Mouse (Mus musculus) neutrophil, adult 5-6 weeks (primary cell): ENCODE measurements around the gene Map4. TPM values are rescaled to one million over a fixed set of nuclear protein-coding genes. Genes with fewer than 3 reads are reported as not detected.

ENCODE experiments used
- ATAC-seq: fragments of 151-379, 151-347 bp; 2 replicates; pipeline ENCODE4 v1.8.0; 2017; ENCODE audit warnings: mild to moderate bottlenecking, moderate TSS enrichment; ENCODE audit not compliant: insufficient number of reproducible peaks, poor library complexity, low FRiP score, severe bottlenecking; ENCODE audit errors: extremely low read depth
- total RNA-seq: library from RNA; stranded (forward); fragments of 200-1000 nt; gene quantifications from 2 replicates; pipeline ENCODE4 v1.2.3, GENCODE M21; 2017

Map4 gene
- total RNA-seq, 1 experiment from 2014 or later = 55.5 TPM

DNA sequence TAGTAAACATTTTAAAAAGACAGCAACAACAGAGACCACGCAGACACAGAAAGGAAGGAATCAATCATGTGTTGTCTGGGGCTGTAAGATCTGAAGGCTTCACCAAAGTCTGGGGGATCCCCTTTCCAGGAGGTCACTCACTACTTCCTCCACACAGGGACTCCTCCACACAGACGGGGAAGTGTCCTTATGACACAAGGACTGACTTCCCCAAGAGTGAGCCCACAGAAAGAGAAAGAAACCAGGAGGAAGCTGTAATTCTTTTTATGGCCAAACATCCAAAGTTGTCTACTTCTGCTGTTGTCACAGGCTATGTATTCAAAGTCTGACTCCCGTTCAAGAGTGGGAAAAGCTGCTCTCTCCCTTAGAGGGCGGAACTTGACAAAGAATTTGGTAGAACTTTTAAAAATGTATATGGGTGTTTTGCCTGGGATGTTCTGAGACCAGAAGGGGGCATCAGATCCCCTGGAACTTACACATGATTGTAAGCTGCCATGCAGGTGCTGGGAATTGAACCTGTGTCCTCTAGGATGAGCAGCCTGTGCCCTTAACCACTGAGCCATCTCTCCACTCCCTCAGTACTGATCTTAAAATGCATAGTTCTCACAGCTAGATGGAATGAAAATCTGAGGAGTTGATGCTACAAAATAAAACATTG lies 16.9 kb upstream of the Map4 start:
- ATAC-seq = peak; percentile 89

- no peak for ATAC-seq
Measured at GRCm38 (mm10) chr9:109917931-109918330, 13.3 kb upstream of the Map4 start.

- no peak for ATAC-seq
Measured at GRCm38 (mm10) chr9:109929131-109929530, 2.1 kb upstream of the Map4 start.

DNA sequence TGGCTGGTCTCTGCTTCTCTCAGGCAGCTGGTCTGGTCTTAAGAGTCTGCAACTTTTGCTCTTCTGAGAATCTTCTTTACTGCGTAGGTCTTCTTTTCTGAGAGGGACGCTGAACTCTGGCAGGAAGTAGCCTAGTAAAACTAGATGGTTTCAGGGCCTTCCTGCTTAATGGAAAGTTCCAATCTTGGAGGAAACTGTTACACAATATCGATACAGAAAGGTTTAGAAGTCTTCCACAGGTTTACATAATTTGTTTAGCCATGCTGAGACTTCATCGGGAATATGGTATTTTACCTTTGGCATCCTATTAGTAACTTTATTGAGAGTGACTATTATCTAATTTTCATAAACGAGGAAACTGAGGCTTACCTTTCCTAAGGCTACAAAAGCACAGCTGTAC lies 1.2 kb upstream of the Map4 start:
- ATAC-seq = no peak

DNA sequence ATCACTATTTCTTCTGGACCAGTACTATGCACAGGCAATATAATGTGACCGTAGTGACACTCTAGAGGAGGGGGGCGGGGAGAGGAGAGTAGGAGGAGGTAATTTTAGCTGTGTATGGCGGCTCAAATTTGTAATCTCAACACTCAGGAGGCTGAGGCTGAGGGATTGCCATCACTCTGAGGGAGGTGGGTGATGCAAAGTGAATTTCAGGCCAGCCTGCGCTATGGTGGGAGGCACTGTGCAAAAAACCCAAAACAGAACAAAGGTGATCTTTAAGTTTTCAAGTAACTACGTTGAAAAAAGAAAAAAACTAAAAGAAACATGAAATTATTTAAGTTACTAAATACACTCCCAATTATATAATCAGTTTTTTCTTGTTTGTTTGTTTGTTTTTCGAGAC lies 508 bp upstream of the Map4 start:
- no peak for ATAC-seq

DNA sequence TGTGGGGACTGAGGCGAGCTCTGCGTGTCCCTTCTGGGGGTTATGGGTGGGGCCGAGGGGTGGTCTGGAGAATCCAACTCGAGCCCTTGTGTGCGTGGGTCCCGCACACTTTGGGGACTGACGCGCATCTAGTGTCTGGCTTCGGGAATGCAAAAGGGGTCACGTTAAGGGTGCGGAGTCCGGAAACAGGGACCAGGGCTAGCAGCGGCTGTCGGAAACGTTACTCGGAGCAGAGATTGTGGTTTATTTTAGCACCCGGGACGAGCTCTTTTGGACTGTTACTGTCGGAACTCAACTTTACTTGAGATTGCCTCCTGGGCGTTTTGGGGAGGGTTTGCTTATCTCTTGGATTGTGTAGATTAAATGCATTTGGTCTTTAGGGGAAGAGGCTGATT lies 1.1 kb downstream of the Map4 start:
- ATAC-seq = no peak

- no peak for ATAC-seq
Measured at GRCm38 (mm10) chr9:109932756-109933375, 1.6 kb downstream of the Map4 start.

DNA sequence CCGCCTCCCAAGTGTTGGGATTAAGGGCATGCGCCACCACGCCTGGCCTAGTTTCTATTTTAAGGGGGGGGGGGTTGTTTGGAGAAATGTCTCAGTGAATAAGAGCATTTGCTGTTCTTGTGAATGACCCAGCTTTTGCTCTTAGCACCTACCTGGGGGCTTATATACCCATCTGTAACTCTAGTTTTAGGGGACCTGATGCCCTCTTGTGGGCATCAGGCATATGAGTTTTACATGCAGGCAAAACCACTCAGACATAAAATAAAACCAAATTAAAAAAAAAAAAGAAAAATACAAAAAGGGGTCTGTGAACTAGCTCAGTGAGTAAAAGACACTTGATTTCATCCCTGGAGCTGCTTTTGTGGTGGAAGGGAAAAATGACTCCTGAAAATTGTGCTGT lies 8.1 kb downstream of the Map4 start:
- ATAC-seq = no peak

- no peak for ATAC-seq
Measured at GRCm38 (mm10) chr9:109942796-109943195, 11.5 kb downstream of the Map4 start.

DNA sequence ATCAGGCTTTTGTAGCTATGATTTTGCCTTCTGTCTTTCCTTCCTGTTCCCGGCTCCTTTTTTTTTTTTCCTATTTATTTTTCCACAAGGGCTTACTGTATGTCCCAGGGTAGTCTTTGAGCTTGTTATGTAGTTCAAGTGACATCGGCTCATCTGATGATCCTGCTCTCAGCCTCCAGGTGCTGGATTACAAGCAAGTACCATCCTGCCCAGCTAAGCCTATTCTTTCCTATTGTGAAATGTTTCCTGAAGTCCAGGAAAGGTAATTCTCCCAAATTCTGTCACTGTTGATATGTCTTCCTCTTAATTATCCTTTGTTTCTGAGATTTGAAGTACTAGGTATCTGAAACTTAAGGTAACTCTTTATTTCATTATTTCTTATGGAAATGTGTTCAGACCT lies 13.5 kb downstream of the Map4 start:
- ATAC-seq = no peak

DNA sequence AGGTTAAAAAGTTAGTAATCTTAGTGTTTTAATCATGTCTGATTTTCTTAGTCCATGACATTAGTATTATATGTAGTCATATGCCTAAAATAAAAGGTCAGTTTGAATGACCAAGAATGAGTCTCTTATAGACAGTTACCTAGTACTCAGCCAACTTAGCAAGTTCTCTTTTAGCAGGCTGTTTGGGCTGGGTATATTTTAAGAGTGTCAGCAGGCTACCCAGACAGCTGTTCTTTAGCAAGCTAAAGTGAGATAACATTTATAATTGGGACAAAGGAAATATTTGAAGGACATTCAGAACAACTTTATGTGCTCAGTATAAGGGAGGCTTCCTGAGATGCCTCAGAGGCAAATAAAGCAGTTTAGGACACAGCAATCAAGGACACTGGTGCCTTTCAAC lies 17.3 kb downstream of the Map4 start:
- ATAC-seq = no peak

DNA sequence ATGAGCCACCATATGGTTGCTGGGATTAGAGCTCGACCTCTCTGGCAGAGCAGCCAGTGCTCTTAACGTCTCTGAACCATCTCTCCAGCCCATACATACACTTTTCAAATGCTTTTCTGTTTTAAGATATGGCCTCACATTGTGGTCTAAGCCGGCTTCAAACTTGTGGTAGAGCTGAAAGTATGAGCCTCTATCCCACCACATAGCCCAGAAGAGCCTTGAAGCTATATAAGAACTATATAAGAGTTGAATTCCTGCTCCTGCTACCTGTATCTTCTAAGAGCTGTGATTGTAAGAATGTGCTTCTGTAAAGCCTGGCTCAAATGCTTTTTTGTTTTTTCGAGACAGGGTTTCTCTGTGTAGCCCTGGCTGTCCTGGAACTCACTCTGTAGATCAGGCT lies 18.5 kb downstream of the Map4 start:
- ATAC-seq = no peak

DNA sequence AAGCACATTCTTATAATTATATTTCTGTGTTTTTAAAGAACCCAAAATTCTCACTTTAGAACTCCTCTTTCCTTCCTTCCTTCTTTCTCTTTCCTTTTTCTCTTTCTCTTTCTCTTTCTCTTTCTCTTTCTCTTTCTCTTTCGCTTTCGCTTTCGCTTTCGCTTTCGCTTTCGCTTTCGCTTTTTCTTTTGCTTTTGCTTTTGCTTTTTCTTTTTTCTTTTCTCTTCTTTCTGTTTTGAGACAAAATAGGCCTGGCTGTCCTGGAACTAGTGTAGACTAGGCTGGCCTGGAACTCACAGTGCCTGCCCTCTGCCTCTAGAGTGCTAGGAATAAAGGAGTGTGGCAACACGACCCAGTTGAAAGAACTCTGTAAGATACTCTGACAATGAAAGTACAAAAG lies 22.3 kb downstream of the Map4 start:
- no peak for ATAC-seq

- no peak for ATAC-seq
Measured at GRCm38 (mm10) chr9:109954631-109955030, 23.4 kb downstream of the Map4 start.

- no peak for ATAC-seq
Measured at GRCm38 (mm10) chr9:109959456-109960150, 28.3 kb downstream of the Map4 start.

GRCm38 (mm10) chr9:109960593-109960992 lies 29.3 kb downstream of the Map4 start:
- ATAC-seq = no peak

DNA sequence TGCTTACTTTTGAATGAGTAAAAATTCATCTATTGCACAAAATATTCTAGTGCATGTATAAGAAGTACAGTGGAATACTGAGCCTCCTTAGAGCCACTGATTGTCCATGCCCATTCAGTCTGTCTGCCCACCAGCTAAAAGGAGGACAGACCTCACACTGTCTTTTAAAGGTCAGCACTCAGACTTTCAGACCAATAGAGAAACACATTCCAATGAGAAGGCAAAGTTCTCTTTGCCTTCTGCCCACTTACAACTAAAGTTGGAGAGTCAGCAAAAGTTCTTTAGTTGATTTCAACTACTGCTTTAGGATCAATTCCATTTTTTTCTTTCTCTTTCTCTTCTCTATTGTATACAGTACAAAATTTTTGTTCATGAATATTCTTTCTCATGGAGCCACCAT lies 33.5 kb downstream of the Map4 start:
- no peak for ATAC-seq

DNA sequence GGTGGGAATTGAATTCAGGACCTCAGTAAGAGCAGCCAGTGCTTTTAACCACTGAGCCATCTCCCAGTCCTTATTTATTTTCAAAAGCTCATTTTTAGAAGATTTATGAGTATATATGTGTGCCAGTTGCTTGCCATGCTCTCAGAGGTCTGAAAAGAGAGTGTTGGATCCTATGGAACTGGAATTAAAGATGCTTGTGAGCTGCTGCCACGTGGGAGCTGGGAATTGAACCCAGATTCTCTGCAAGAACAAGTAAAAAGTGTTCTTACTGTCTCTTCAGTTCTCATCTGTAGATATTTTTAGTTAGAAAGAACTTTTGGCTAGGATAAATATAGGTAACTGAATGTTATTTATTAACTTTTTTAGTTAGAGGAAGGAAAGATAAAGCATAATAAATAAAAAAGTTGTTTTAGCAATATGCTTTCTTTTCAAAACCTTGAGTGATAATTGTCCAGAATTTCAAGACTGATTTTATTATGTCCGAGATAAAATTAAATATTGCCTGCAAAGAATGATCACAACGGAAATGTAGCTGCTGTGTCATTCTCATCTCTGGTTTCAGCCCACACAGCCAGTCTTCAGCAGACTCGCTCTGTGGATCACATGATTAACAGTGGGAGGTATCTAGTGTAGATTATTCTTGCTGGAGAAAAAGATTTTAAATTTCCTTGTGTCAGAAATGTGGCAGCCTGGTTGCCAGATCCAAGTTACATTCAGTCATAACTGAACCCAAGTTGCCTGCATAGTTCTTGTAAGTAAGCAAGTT lies 37.3 kb downstream of the Map4 start:
- no peak for ATAC-seq

- ATAC-seq = no peak
Measured at GRCm38 (mm10) chr9:109969181-109969580, 37.9 kb downstream of the Map4 start.
